Mouse (Mus musculus): ENCODE data around the gene Cdc42ep1.
A peak's percentile ranks its signal among the peaks of the same experiment; 100 is the strongest.
"Not testable (repeated sequence)": the region's sequence is repeated elsewhere in the genome, so short reads cannot be mapped to it uniquely, and the experiment has no call there.

Gene Cdc42ep1

GRCm38 (mm10) chr15:78829636-78830035, 12.8 kb upstream of the Cdc42ep1 start:
- no peak for DNase-seq (ENCODE audit: low spot score)

- DNase-seq (ENCODE audit: low spot score): no peak
Observed at GRCm38 (mm10) chr15:78830742-78831719, 11.4 kb upstream of the Cdc42ep1 start.

- DNase-seq (ENCODE audit: low spot score): no peak
Observed at GRCm38 (mm10) chr15:78831720-78832657, 10.4 kb upstream of the Cdc42ep1 start.

GRCm38 (mm10) chr15:78832701-78833123, 9.7 kb upstream of the Cdc42ep1 start:
- peak; percentile 65 for DNase-seq (ENCODE audit: low spot score)

- DNase-seq (ENCODE audit: low spot score): no peak
Observed at GRCm38 (mm10) chr15:78833582-78833981, 8.8 kb upstream of the Cdc42ep1 start.

- no peak for DNase-seq (ENCODE audit: low spot score)
Observed at GRCm38 (mm10) chr15:78834233-78835005, 8.0 kb upstream of the Cdc42ep1 start.

- no peak for DNase-seq (ENCODE audit: low spot score)
Observed at GRCm38 (mm10) chr15:78835200-78836085, 7.0 kb upstream of the Cdc42ep1 start.

GRCm38 (mm10) chr15:78836086-78836621, 6.3 kb upstream of the Cdc42ep1 start:
- no peak for DNase-seq (ENCODE audit: low spot score)

- no peak for DNase-seq (ENCODE audit: low spot score)
Observed at GRCm38 (mm10) chr15:78839744-78840143, 2.7 kb upstream of the Cdc42ep1 start.

GRCm38 (mm10) chr15:78840241-78840640, 2.2 kb upstream of the Cdc42ep1 start:
- DNase-seq (ENCODE audit: low spot score): no peak

- DNase-seq (ENCODE audit: low spot score): no peak
Observed at GRCm38 (mm10) chr15:78840751-78841150, 1.7 kb upstream of the Cdc42ep1 start.

- DNase-seq (ENCODE audit: low spot score): no peak
Observed at GRCm38 (mm10) chr15:78841161-78841790, 1.1 kb upstream of the Cdc42ep1 start.

- no peak for DNase-seq (ENCODE audit: low spot score)
Observed at GRCm38 (mm10) chr15:78843581-78844469, 1.4 kb downstream of the Cdc42ep1 start.

GRCm38 (mm10) chr15:78844791-78845190, 2.4 kb downstream of the Cdc42ep1 start:
- DNase-seq (ENCODE audit: low spot score): no peak

- DNase-seq (ENCODE audit: low spot score): no peak
Observed at GRCm38 (mm10) chr15:78845321-78845720, 2.9 kb downstream of the Cdc42ep1 start.

GRCm38 (mm10) chr15:78845867-78846266, 3.4 kb downstream of the Cdc42ep1 start:
- DNase-seq (ENCODE audit: low spot score): no peak

- DNase-seq (ENCODE audit: low spot score): no peak
Observed at GRCm38 (mm10) chr15:78846352-78846751, 3.9 kb downstream of the Cdc42ep1 start.

- DNase-seq (ENCODE audit: low spot score): not testable (repeated sequence)
Observed at GRCm38 (mm10) chr15:78846805-78847204, 4.4 kb downstream of the Cdc42ep1 start.

GRCm38 (mm10) chr15:78848467-78848866, 6.0 kb downstream of the Cdc42ep1 start:
- peak; percentile 85 for DNase-seq (ENCODE audit: low spot score)

Measured in ovary, postnatal 14 days (tissue).